Mouse (Mus musculus): ENCODE data around the gene Il9r.

GRCm38 (mm10) chr11:32151243-32151642 lies 48.8 kb downstream of the Il9r start:
- TF ChIP-seq EP300 (IDR thresholded peaks at IDR 0.05; ENCODE audit: low read depth) (no peak), CTCF (IDR thresholded peaks at IDR 0.05; ENCODE audit: low read depth) (no peak)

All from liver, embryonic 14.5 days (tissue).